Mouse (Mus musculus): ENCODE measurements around the gene Smyd3. TPM values are rescaled to one million over a fixed set of nuclear protein-coding genes. Genes with fewer than 3 reads are reported as not detected.

Smyd3 gene
- total RNA-seq, 2 experiments from 2014 or later: 34.0 to 39.8 TPM

DNA sequence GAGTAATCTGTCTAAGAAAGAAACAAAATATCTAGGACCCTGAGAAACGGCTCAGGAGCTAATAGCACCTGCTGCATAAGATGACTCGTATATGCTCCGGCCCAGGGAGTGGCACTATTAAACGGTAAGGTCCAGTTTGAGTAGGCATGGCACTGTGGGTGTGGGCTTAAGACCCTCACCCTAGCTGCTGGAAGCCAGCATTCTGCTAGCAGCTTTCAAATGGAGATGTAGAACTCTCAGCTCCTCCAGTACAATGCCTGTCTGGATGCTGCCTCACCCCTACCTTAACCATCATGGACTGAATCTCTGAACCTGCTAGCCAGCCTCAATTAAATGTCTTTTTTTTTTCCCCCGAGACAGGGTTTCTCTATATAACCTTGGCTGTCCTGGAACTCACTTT lies 55.5 kb downstream of the Smyd3 start:
- no peak for DNase-seq
- intact Hi-C loops (cut with DNase I): no loop called here

DNA sequence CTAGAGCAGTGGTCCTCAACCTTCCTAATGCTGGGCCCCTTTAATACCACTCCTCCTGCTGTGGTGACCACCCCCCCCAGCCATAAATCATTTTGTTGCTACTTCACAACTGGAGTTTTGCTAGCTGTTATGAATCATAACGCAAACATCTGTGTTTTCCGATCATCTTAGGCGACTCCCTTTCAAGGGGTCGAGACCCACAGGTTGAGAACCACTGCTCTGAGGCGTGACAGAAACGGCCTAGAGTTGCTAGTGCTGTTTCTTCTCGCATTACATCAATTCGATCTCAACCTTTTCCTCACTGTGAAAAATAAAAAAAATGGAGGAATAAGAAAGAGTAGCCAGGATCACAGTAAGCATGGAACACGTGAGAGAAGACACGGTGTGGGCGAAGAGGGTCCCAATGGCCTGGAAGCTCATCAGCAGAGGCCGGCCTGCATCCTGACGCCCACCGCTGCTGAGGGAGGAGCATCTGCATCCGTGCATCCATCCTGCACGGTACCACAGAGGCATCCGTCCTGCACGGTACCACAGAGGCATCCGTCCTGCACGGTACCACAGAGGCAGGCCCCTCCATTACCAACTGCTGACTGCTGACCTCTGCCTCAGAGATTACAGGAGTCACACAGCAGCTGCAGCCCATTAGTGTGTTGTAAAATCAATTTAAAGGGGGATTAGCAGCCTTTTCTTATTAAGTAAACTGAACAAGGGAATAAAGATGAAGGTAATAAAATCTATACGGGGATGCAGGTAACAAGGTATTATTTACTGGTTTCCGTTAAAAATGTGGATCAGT lies 56.6 kb downstream of the Smyd3 start:
- DNase-seq: no peak
- intact Hi-C loops (cut with DNase I): no loop called here

DNA sequence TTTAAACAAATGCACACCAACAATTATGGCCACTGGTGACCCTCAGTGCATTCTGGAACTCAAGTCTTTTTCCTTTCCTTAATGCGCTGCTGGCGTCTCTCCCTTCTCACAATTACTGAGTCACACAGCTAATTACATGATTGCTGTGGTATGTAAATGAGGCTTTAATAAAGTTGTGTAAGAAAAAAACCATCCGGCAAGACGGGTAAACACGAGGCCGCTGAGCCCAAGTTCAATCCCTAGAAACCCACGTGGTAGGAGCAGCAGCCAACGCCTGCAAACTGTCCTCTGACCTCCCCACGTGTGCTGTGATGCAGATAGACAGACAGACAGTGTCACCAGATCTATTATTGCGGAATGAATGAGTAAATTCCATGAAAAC lies 58.9 kb downstream of the Smyd3 start:
- DNase-seq: no peak

GRCm38 (mm10) chr1:179458236-179458986 lies 59.4 kb downstream of the Smyd3 start:
- no peak for DNase-seq
- intact Hi-C loops (cut with DNase I): loop anchor here (10.0 kb wide), 1 partner anchor 224 kb away; no protein-coding TSS in a partner anchor

More for the DNA sequence above, 58.9 kb downstream of the Smyd3 start:
- intact Hi-C loops (cut with DNase I): loop anchor here (10.0 kb wide), 1 partner anchor 224 kb away; no protein-coding TSS in a partner anchor

- DNase-seq: no peak
- intact Hi-C loops (cut with DNase I): loop anchor here (10.0 kb wide), 1 partner anchor 220 kb away; no protein-coding TSS in a partner anchor
Observed at GRCm38 (mm10) chr1:179454600-179454999, 63.2 kb downstream of the Smyd3 start.

GRCm38 (mm10) chr1:179451211-179451610 lies 66.6 kb downstream of the Smyd3 start:
- intact Hi-C loops (cut with DNase I): loop anchor here (10.0 kb wide), 1 partner anchor 216 kb away; no protein-coding TSS in a partner anchor
- DNase-seq: peak; percentile 34

DNA sequence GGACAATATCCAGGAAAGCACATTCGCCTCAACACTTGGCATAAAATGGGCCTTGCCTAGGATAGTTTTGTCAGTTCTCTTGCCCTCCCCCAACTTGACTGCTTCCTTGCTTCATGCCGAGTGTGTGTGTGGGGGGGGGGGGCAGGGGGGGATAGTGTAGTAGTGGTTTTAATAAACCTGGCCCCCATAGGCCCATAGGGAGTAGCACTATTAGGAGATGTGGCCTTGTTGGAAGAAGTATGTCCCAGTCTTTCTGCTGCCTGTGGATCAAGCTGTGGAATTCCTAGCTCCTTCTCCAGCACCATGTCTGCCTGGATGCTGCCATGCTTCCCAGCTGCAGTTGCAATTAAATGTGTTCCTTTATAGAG lies 71.0 kb downstream of the Smyd3 start:
- DNase-seq: no peak
- intact Hi-C loops (cut with DNase I): no loop called here

GRCm38 (mm10) chr1:179446127-179446844 lies 71.6 kb downstream of the Smyd3 start:
- intact Hi-C loops (cut with DNase I): no loop called here

DNA sequence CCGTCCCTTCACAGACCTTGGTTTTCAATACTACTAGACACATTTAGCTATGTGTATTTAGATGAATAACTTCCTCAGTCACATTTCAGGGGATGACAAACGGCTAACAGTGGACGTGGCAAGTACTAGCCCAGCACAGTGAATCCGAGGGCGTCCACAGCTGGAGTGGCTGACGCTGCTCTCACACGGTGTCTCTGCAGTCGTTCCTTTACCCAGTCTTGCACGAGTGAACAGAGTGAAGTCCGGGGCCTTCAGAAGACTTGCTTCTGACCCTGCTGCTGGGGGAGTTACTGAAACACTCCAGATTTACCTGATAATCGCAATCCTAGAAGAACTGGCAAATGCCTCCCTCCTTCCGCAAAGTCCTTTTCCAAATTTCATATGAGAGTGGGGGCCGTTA lies 74.0 kb downstream of the Smyd3 start:
- intact Hi-C loops (cut with DNase I): no loop called here
- DNase-seq: no peak

More at GRCm38 (mm10) chr1:179446127-179446844, 71.6 kb downstream of the Smyd3 start:
- DNase-seq: peak; percentile 52

GRCm38 (mm10) chr1:179443423-179443822 lies 74.4 kb downstream of the Smyd3 start:
- no peak for DNase-seq
- intact Hi-C loops (cut with DNase I): no loop called here

DNA sequence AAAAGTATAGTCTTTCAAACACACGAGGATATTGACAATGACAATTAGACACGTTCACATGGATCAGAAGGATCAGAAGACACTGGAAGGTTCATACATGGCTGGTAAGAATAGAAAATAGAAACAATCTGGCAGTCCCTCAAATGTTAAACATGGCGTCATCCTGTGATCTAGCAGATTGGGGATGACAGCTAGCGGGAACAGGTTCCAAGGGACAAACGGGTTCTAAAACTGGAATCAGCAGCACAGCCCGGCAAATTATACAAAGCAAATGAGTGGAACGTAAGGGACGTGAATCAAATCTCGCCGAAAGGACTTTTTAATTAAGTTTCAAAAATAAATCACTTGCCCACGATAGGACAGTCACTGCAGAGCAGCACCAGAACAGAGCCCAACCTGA lies 81.2 kb downstream of the Smyd3 start:
- intact Hi-C loops (cut with DNase I): no loop called here
- no peak for DNase-seq

DNA sequence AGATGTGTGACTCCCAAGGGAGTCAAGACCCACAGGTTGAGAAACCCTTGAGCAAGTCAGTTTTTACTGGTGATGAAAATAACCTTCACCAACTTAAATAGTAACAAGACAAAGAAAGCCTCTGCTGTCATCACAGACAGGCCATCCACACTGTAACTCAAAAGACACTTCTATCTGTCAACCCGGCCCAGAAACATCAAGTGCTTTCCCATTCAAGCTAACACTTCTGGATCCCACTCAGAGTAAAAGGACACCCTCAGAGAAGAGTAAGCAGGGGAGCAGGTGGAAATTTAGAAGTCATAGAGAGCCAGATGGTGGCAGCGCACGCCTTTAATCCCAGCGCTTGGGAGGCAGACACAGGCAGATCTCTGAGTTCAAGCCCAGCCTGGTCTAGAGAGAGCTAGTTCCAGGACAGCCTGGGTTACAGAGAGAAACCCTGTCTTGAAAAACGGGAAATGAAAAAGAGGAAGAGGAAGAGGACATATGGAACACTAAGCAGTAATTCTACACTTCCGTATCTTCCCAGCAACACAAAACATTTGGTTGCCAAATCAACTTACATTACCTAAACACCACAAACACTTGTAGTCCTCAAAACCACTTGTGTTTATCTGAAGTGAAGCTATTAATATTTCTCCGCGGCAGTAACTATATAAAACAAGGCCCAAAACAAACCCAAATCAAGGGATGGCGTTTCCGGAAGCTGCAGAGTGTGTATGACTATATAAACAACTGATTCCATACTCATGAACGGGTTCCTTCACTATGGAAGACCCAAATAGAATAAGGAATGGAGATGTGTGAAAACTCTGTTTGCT lies 83.2 kb downstream of the Smyd3 start:
- DNase-seq: no peak

DNA sequence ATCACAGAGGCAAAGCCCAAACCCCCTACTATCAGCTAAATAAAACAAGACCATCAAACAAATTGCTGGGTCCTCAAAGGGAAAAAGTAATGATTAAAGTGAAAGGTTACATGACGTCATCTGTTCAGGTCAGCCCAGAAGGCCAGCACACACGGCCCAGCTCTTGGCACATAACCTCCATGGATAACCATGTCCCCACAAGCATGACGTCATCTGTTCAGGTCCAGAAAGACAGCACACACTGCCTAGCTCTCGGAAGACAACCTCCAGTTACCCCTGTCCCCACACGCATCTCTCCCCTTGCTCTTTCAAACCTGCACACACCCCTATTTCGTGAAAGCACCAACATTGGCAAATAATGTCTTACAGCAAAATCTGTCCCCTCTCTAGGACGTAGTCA lies 84.0 kb downstream of the Smyd3 start:
- intact Hi-C loops (cut with DNase I): no loop called here

More for the DNA sequence above, 83.2 kb downstream of the Smyd3 start:
- intact Hi-C loops (cut with DNase I): no loop called here

DNA sequence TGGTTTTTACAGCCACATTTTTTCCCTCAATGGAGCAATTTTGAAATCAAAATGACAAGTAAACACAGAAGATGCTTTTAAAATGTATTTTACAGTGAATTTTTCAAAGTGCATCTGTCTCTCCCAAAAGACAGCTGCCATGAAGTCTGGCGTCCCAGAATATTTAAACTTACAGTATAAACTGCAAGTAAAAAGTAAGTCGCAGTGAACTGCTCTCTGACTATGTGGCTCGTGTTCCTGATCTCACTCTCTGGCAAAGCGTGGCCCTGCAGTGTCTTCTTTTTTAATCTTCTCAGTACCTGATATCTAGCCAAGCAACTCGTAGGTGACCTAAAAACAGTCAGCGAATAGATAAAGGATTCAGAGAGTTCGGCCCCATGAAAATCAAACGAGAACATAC lies 84.5 kb downstream of the Smyd3 start:
- DNase-seq: no peak
- intact Hi-C loops (cut with DNase I): no loop called here

More for the DNA sequence above, 84.0 kb downstream of the Smyd3 start:
- no peak for DNase-seq

- no peak for DNase-seq
- intact Hi-C loops (cut with DNase I): no loop called here
Observed at GRCm38 (mm10) chr1:179430077-179430476, 87.8 kb downstream of the Smyd3 start.

GRCm38 (mm10) chr1:179424879-179425472 lies 92.9 kb downstream of the Smyd3 start:
- intact Hi-C loops (cut with DNase I): no loop called here
- no peak for DNase-seq

DNA sequence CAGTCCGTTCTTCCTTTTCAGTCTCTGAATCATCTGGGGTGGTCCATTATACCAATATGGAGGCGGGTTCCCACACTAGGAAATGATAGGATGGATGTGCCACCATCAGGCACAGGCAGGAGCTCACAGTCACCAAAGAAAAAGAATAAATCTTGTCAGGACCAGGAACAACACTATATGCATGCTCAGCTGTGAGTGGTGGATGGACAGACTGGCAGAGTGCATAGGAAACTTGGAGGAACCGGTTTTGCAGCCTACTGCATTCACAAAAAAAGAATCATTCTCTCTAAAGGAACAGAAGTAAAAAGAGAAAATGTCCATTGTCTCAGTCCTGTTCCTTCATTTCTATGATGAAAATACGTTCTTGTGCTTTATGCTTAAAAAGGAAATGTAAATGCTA lies 98.8 kb downstream of the Smyd3 start:
- DNase-seq: no peak
- intact Hi-C loops (cut with DNase I): no loop called here

- DNase-seq: no peak
- intact Hi-C loops (cut with DNase I): no loop called here
Observed at GRCm38 (mm10) chr1:179408086-179408485, 109.8 kb downstream of the Smyd3 start.

- intact Hi-C loops (cut with DNase I): no loop called here
- DNase-seq: no peak
Observed at GRCm38 (mm10) chr1:179400835-179401234, 117.0 kb downstream of the Smyd3 start.

DNA sequence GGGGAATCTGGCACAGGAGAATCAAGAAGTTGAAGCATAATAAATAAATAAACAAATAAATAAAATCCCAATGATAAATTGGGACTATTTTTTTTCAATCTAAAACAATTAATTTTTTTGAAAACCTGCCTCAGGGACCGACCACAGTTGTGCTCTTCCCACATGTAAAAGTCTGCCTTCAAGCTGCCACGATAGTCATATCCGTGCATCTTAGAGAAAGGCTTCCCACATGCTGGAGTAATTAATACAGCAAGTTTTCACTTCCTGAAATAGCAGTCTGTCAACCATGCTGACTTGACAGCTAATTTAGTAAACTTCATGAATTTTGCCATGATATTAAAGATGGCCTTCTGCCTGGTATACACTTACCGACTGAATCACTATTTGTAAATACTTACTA lies 119.2 kb downstream of the Smyd3 start:
- intact Hi-C loops (cut with DNase I): no loop called here
- no peak for DNase-seq
